Mouse (Mus musculus): ENCODE results near the gene Stk16. TPM values are rescaled to one million over a fixed set of nuclear protein-coding genes. Genes with fewer than 3 reads are reported as not detected.
A peak's percentile ranks its signal among the peaks of the same experiment; 100 is the strongest.

Stk16 gene
- polyA plus RNA-seq (2014; fragmentation: Nextera tagmentation; extraction: Ambion mirVana), result 111 and 127 TPM in 2 replicates

- peak within 1 kb of the TSS; percentile 89 for H3K9ac ChIP-seq (ENCODE audit: low read length)
- WGBS, result 7% methylated on average over 42 of the region's 42 CpGs
- no peak within 1 kb of the TSS for H3K27ac ChIP-seq (ENCODE audit: low read depth, low read length)
- H3K27me3 ChIP-seq (ENCODE audit: control insufficient read depth, insufficient read depth, low read length), result no peaks in the 10 kb centered on the region
- H3K36me3 ChIP-seq (ENCODE audit: control insufficient read depth, insufficient read depth, low read length), result no peaks in the 10 kb centered on the region; the same call in 1 of the 2 replicates
- H3K4me1 ChIP-seq (replicated peaks; ENCODE audit: control insufficient read depth, insufficient read depth, low read length), result peaks cover 6% of the 10 kb centered on the region; the same call in 1 of the 2 replicates
- peak; percentile 97 for DNase-seq (ENCODE audit: low spot score)
- H3K4me3 ChIP-seq (ENCODE audit: low read depth, low read length), result peak within 1 kb of the TSS; percentile 95
- ATAC-seq (replicated peaks; ENCODE audit: low FRiP score), result peak; percentile 95
- H3K9me3 ChIP-seq (ENCODE audit: control insufficient read depth, low read length), result no peaks in the 10 kb centered on the region
- H3K4me2 ChIP-seq (ENCODE audit: low read depth, low read length, severe bottlenecking), result peak within 1 kb of the TSS; percentile 70
These were observed at the start of gene Stk16, which contains the start of gene Glb1l for GRCm38 (mm10) chr1:75210136-75211087. Gene Stk16, plus strand, starts transcription at chr1:75210838. Gene Glb1l, minus strand, starts transcription at chr1:75210813.

- DNase-seq (ENCODE audit: low spot score) (no peak), ATAC-seq (replicated peaks; ENCODE audit: low FRiP score) (peak; percentile 18; the same call in 1 of the 2 replicates)
- H3K27ac ChIP-seq (ENCODE audit: low read depth, low read length), result no peak overlapping the region
- 8% methylated on average over 7 of the region's 7 CpGs for WGBS
- no peaks in the 10 kb centered on the region for H3K27me3 ChIP-seq (ENCODE audit: control insufficient read depth, insufficient read depth, low read length)
- peak overlapping the region; percentile 71 for H3K4me3 ChIP-seq (ENCODE audit: low read depth, low read length)
- no peaks in the 10 kb centered on the region for H3K36me3 ChIP-seq (ENCODE audit: control insufficient read depth, insufficient read depth, low read length)
- H3K4me2 ChIP-seq (ENCODE audit: low read depth, low read length, severe bottlenecking), result peak overlapping the region; percentile 53
- no peaks in the 10 kb centered on the region; the same call in 1 of the 2 replicates for H3K4me1 ChIP-seq (replicated peaks; ENCODE audit: control insufficient read depth, insufficient read depth, low read length)
- no peaks in the 10 kb centered on the region for H3K9me3 ChIP-seq (ENCODE audit: control insufficient read depth, low read length)
- peak overlapping the region; percentile 67 for H3K9ac ChIP-seq (ENCODE audit: low read length)
These were observed 42.6 kb upstream of the Stk16 start for GRCm38 (mm10) chr1:75168093-75168471.

- DNase-seq (ENCODE audit: low spot score), result peak; percentile 99
- peaks cover 3% of the 10 kb centered on the region; the same call in 1 of the 2 replicates for H3K36me3 ChIP-seq (ENCODE audit: control insufficient read depth, insufficient read depth, low read length)
- H3K9ac ChIP-seq (ENCODE audit: low read length), result peak within 1 kb of the TSS; percentile 67
- H3K9me3 ChIP-seq (ENCODE audit: control insufficient read depth, low read length), result no peaks in the 10 kb centered on the region
- peak within 1 kb of the TSS; percentile 77; the same call in 1 of the 2 replicates for H3K27ac ChIP-seq (ENCODE audit: low read depth, low read length)
- peak within 1 kb of the TSS; percentile 71 for H3K4me3 ChIP-seq (ENCODE audit: low read depth, low read length)
- ATAC-seq (replicated peaks; ENCODE audit: low FRiP score), result peak; percentile 97
- under 1% methylated on average over 54 of the region's 59 CpGs for WGBS
- H3K4me2 ChIP-seq (ENCODE audit: low read depth, low read length, severe bottlenecking), result peak within 1 kb of the TSS; percentile 53
- H3K4me1 ChIP-seq (replicated peaks; ENCODE audit: control insufficient read depth, insufficient read depth, low read length), result no peaks in the 10 kb centered on the region; the same call in 1 of the 2 replicates
- no peaks in the 10 kb centered on the region for H3K27me3 ChIP-seq (ENCODE audit: control insufficient read depth, insufficient read depth, low read length)
These were observed 41.9 kb upstream of the Stk16 start, which contains the start of gene Zfand2b for GRCm38 (mm10) chr1:75168472-75169464. Gene Zfand2b, plus strand, starts transcription at chr1:75168646.

- no peak; the same call in none of the 2 replicates for ATAC-seq (replicated peaks; ENCODE audit: low FRiP score)
- DNase-seq (ENCODE audit: low spot score), result no peak
- no peaks in the 10 kb centered on the region for H3K27me3 ChIP-seq (ENCODE audit: control insufficient read depth, insufficient read depth, low read length)
- H3K4me3 ChIP-seq (ENCODE audit: low read depth, low read length), result peak overlapping the region; percentile 56
- 14% methylated on average over 23 of the region's 23 CpGs for WGBS
- no peaks in the 10 kb centered on the region for H3K9me3 ChIP-seq (ENCODE audit: control insufficient read depth, low read length)
- H3K4me1 ChIP-seq (replicated peaks; ENCODE audit: control insufficient read depth, insufficient read depth, low read length), result peaks cover 8% of the 10 kb centered on the region; the same call in 1 of the 2 replicates
- peak overlapping the region; percentile 68 for H3K9ac ChIP-seq (ENCODE audit: low read length)
- peak overlapping the region; percentile 98 for H3K4me2 ChIP-seq (ENCODE audit: low read depth, low read length, severe bottlenecking)
- H3K27ac ChIP-seq (ENCODE audit: low read depth, low read length), result peak overlapping the region; percentile 12; the same call in 1 of the 2 replicates
- H3K36me3 ChIP-seq (ENCODE audit: control insufficient read depth, insufficient read depth, low read length), result no peaks in the 10 kb centered on the region; the same call in 1 of the 2 replicates
These were observed 31.1 kb upstream of the Stk16 start for GRCm38 (mm10) chr1:75179334-75180104.

- peak; percentile 92 for ATAC-seq (replicated peaks; ENCODE audit: low FRiP score)
- Histone ChIP-seq H3K4me2 (ENCODE audit: low read depth, low read length, severe bottlenecking) (peak within 1 kb of the TSS; percentile 98), H3K36me3 (ENCODE audit: control insufficient read depth, insufficient read depth, low read length) (no peaks in the 10 kb centered on the region; the same call in 1 of the 2 replicates), H3K27me3 (ENCODE audit: control insufficient read depth, insufficient read depth, low read length) (no peaks in the 10 kb centered on the region), H3K9ac (ENCODE audit: low read length) (peak within 1 kb of the TSS; percentile 68), H3K4me1 (replicated peaks; ENCODE audit: control insufficient read depth, insufficient read depth, low read length) (peaks cover 8% of the 10 kb centered on the region; the same call in 1 of the 2 replicates), H3K4me3 (ENCODE audit: low read depth, low read length) (peak within 1 kb of the TSS; percentile 56), H3K27ac (ENCODE audit: low read depth, low read length) (peak within 1 kb of the TSS; percentile 12; the same call in 1 of the 2 replicates), H3K9me3 (ENCODE audit: control insufficient read depth, low read length) (no peaks in the 10 kb centered on the region)
- DNase-seq (ENCODE audit: low spot score), result peak; percentile 92
- under 1% methylated on average over 31 of the region's 31 CpGs for WGBS
These were observed 30.5 kb upstream of the Stk16 start, which contains the start of gene Abcb6 for GRCm38 (mm10) chr1:75180105-75180590. Gene Abcb6, minus strand, starts transcription at chr1:75180392.

GRCm38 (mm10) chr1:75180741-75181140 is 29.9 kb upstream of the Stk16 start:
- Histone ChIP-seq H3K9me3 (ENCODE audit: control insufficient read depth, low read length) (no peaks in the 10 kb centered on the region), H3K36me3 (ENCODE audit: control insufficient read depth, insufficient read depth, low read length) (no peaks in the 10 kb centered on the region; the same call in 1 of the 2 replicates), H3K27ac (ENCODE audit: low read depth, low read length) (no peak overlapping the region), H3K4me3 (ENCODE audit: low read depth, low read length) (peak overlapping the region; percentile 56; the same call in 1 of the 2 replicates), H3K4me1 (replicated peaks; ENCODE audit: control insufficient read depth, insufficient read depth, low read length) (peaks cover 8% of the 10 kb centered on the region; the same call in 1 of the 2 replicates), H3K9ac (ENCODE audit: low read length) (peak overlapping the region; percentile 12; the same call in 1 of the 2 replicates), H3K27me3 (ENCODE audit: control insufficient read depth, insufficient read depth, low read length) (no peaks in the 10 kb centered on the region), H3K4me2 (ENCODE audit: low read depth, low read length, severe bottlenecking) (peak overlapping the region; percentile 98)
- ATAC-seq (replicated peaks; ENCODE audit: low FRiP score) (no peak), DNase-seq (ENCODE audit: low spot score) (no peak)
- WGBS, result 35% methylated on average over 7 of the region's 7 CpGs

GRCm38 (mm10) chr1:75181377-75181870 is 29.2 kb upstream of the Stk16 start:
- Histone ChIP-seq H3K9me3 (ENCODE audit: control insufficient read depth, low read length) (no peaks in the 10 kb centered on the region), H3K9ac (ENCODE audit: low read length) (no peak overlapping the region), H3K27me3 (ENCODE audit: control insufficient read depth, insufficient read depth, low read length) (no peaks in the 10 kb centered on the region), H3K36me3 (ENCODE audit: control insufficient read depth, insufficient read depth, low read length) (no peaks in the 10 kb centered on the region; the same call in 1 of the 2 replicates), H3K27ac (ENCODE audit: low read depth, low read length) (no peak overlapping the region), H3K4me3 (ENCODE audit: low read depth, low read length) (no peak overlapping the region), H3K4me1 (replicated peaks; ENCODE audit: control insufficient read depth, insufficient read depth, low read length) (peaks cover 8% of the 10 kb centered on the region; the same call in 1 of the 2 replicates), H3K4me2 (ENCODE audit: low read depth, low read length, severe bottlenecking) (no peak overlapping the region)
- no peak for DNase-seq (ENCODE audit: low spot score)
- 86% methylated on average over 4 of the region's 4 CpGs for WGBS
- no peak for ATAC-seq (replicated peaks; ENCODE audit: low FRiP score)
